Comparison of ENCODE assay signal across 13 mouse cellular contexts in the genomic region with DNA sequence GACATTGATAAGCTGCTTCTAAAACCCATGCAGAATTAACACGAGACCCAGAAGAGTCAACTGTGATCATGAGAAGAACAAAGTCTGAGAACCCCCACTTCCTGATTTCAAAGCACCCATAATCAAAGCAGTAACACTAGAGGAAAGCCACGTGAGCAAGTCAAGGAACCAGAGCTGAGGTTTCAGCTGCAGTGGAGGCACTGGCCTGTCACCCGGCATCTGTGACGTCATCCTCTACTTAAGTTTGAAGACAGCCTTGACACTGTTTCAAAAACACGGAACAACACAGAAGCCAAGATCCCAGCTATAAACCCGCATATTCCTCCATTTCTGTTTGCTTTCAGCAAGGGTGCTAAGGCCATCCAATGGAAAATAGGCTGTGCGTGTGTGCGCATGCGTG. TPM values are rescaled to one million over a fixed set of nuclear protein-coding genes. Genes with fewer than 3 reads are reported as not detected.
DNase-seq lines count a peak whose midpoint lies in the region; ATAC-seq and TF ChIP-seq lines count a peak whose summit lies in the region.
"Had no signal": no experiment of that assay in that cellular context is flagged by ENCODE, and none has a peak within 500 bp of the region (broad histone marks: within the 10 kb centered on the region; RNA-seq: fewer than 3 reads in every experiment).

No protein-coding gene starts in this region.

- ATAC-seq in liver, postnatal 0 days: peak; percentile 53
- ATAC-seq in liver, embryonic 11.5 days (replicated peaks; ENCODE audit: low FRiP score): no peak
- ATAC-seq in common myeloid progenitor, adult 5-6 weeks (replicated peaks; ENCODE audit: low read depth, poor library complexity, severe bottlenecking): peak; percentile 76
- ATAC-seq: forebrain, embryonic 13.5 days had no signal

- no peaks in the 10 kb centered on the region for H3K27me3 ChIP-seq in liver, postnatal 0 days (ENCODE audit: insufficient read depth, low read length)
- H3K27me3 ChIP-seq in liver, embryonic 11.5 days (replicated peaks; ENCODE audit: control insufficient read depth, insufficient read depth, low read length): no peaks in the 10 kb centered on the region
- H3K27me3 ChIP-seq: forebrain, embryonic 13.5 days; hindbrain, embryonic 12.5 days; limb, embryonic 12.5 days had no signal

- H3K27ac ChIP-seq in liver, postnatal 0 days (ENCODE audit: low read depth): 0 out of 2 replicates have a peak overlapping the region, but pooled peaks have one; percentile 16
- H3K27ac ChIP-seq in liver, embryonic 11.5 days (ENCODE audit: low read depth, low read length): no peak overlapping the region
- H3K27ac ChIP-seq: forebrain, embryonic 13.5 days; hindbrain, embryonic 12.5 days; limb, embryonic 12.5 days had no signal

- intact Hi-C loops in left cerebral cortex, postnatal 25 days (cut with DNase I): no loop called here

- WGBS in liver, postnatal 0 days (ENCODE audit: insufficient replicate concordance): 47% methylated on average over 9 of the region's 9 CpGs
- WGBS in liver, embryonic 11.5 days: 57% methylated on average over 9 of the region's 9 CpGs

- no peak overlapping the region for H3K4me3 ChIP-seq in liver, postnatal 0 days (ENCODE audit: low read depth, low read length)
- H3K4me3 ChIP-seq in liver, embryonic 11.5 days (ENCODE audit: low read depth, low read length): no peak overlapping the region
- H3K4me3 ChIP-seq: forebrain, embryonic 13.5 days; hindbrain, embryonic 12.5 days; limb, embryonic 12.5 days had no signal

- H3K9me3 ChIP-seq in liver, postnatal 0 days (ENCODE audit: low read length): no peaks in the 10 kb centered on the region
- no peaks in the 10 kb centered on the region for H3K9me3 ChIP-seq in liver, embryonic 11.5 days (ENCODE audit: control insufficient read depth, low read length)
- H3K9me3 ChIP-seq: forebrain, embryonic 13.5 days; hindbrain, embryonic 12.5 days; limb, embryonic 12.5 days had no signal

- no peak for DNase-seq in liver, postnatal 0 days
- no peak for DNase-seq in liver, embryonic 11.5 days (ENCODE audit: low spot score)
- DNase-seq in naive thymus-derived CD4-positive, alpha-beta T cell, adult 2 months (ENCODE audit: low read depth): peak; percentile 96
- DNase-seq in thymus, postnatal 14 days: peak; percentile 79
- DNase-seq in urinary bladder, postnatal 36 days (ENCODE audit: low spot score in 2 of 2): no peak
- no peak for DNase-seq in gastrocnemius, postnatal 4 days (ENCODE audit: low spot score in 2 of 2)
- no peak for DNase-seq in left cerebral cortex, postnatal 25 days (ENCODE audit: low spot score in 2 of 2)
- DNase-seq: cerebellum, adult 11-12 months; right cerebral cortex, postnatal 25 days had no signal

- H3K4me2 ChIP-seq in liver, postnatal 0 days (ENCODE audit: low read depth, low read length): no peak overlapping the region
- no peak overlapping the region for H3K4me2 ChIP-seq in liver, embryonic 11.5 days
- H3K4me2 ChIP-seq: forebrain, embryonic 13.5 days; hindbrain, embryonic 12.5 days; limb, embryonic 12.5 days had no signal

- TF ChIP-seq EP300 in liver, postnatal 0 days (IDR thresholded peaks at IDR 0.05; ENCODE audit: low read depth): no peak

- no peak overlapping the region for H3K9ac ChIP-seq in liver, postnatal 0 days (replicated peaks)
- no peak overlapping the region for H3K9ac ChIP-seq in liver, embryonic 11.5 days (ENCODE audit: low read depth, low read length)
- H3K9ac ChIP-seq: forebrain, embryonic 13.5 days; hindbrain, embryonic 12.5 days; limb, embryonic 12.5 days had no signal

- peaks cover 35% of the 10 kb centered on the region for H3K4me1 ChIP-seq in liver, postnatal 0 days (ENCODE audit: insufficient read depth)
- peaks cover 35% of the 10 kb centered on the region for H3K4me1 ChIP-seq in liver, embryonic 11.5 days (replicated peaks; ENCODE audit: control insufficient read depth, insufficient read depth, low read length)

- H3K36me3 ChIP-seq in liver, postnatal 0 days (replicated peaks; ENCODE audit: insufficient read depth, low read length): no peaks in the 10 kb centered on the region
- H3K36me3 ChIP-seq in liver, embryonic 11.5 days (ENCODE audit: control insufficient read depth, insufficient read depth, low read length): no peaks in the 10 kb centered on the region; the same call in 1 of the 2 replicates
- H3K36me3 ChIP-seq: hindbrain, embryonic 12.5 days; limb, embryonic 12.5 days had no signal

- no peak for TF ChIP-seq CTCF in liver, postnatal 0 days (IDR thresholded peaks at IDR 0.05; ENCODE audit: low read depth)

RNA-seq across cellular contexts. Expression of gene Usp12, which starts 13.1 kb away (rescaled TPM):
- 6.8 and 6.9 TPM in 2 replicates for polyA plus RNA-seq in liver, postnatal 0 days (2015; fragmentation: Nextera tagmentation; extraction: Ambion mirVana)
- 11.1 and 12.8 TPM in 2 replicates for polyA plus RNA-seq in liver, embryonic 11.5 days (2014; fragmentation: Nextera tagmentation; extraction: Ambion mirVana)
- total RNA-seq in common myeloid progenitor, adult 5-6 weeks (2017): 35.5 and 42.5 TPM in 2 replicates
- total RNA-seq in gastrocnemius, postnatal 4 days (2021): 10 to 100 TPM; 24.1 to 26.7 TPM
- total RNA-seq in left cerebral cortex, postnatal 25 days (2021): 10 to 100 TPM; 53.7 to 56.7 TPM

RNA-seq across cellular contexts. Expression of gene Rpl21, which starts 51.0 kb away (rescaled TPM):
- 281 and 298 TPM in 2 replicates for polyA plus RNA-seq in liver, postnatal 0 days (2015; fragmentation: Nextera tagmentation; extraction: Ambion mirVana)
- 719 and 772 TPM in 2 replicates for polyA plus RNA-seq in liver, embryonic 11.5 days (2014; fragmentation: Nextera tagmentation; extraction: Ambion mirVana)
- 2,931 and 3,145 TPM in 2 replicates for total RNA-seq in common myeloid progenitor, adult 5-6 weeks (2017)
- total RNA-seq in gastrocnemius, postnatal 4 days (2021): 100 to 1,000 TPM; 307 to 331 TPM
- total RNA-seq in left cerebral cortex, postnatal 25 days (2021): 100 to 1,000 TPM; 151 to 154 TPM

Comparison
In these comparisons a context has a peak if more than half of its experiments do, and no peak if none do; other contexts are left out.
1. DNase-seq: peak in naive thymus-derived CD4-positive, alpha-beta T cell, adult 2 months (single experiment) and thymus, postnatal 14 days (single experiment); none in liver, postnatal 0 days (single experiment), liver, embryonic 11.5 days (single experiment), urinary bladder, postnatal 36 days (0 of 2), gastrocnemius, postnatal 4 days (0 of 2) and left cerebral cortex, postnatal 25 days (0 of 2).